Mouse (Mus musculus): ENCODE data around the gene Grid1. TPM values are rescaled to one million over a fixed set of nuclear protein-coding genes. Genes with fewer than 3 reads are reported as not detected.

The Grid1 gene
- not detected in 2 replicates for polyA plus RNA-seq (2012; ENCODE audit: low replicate concordance)

DNA sequence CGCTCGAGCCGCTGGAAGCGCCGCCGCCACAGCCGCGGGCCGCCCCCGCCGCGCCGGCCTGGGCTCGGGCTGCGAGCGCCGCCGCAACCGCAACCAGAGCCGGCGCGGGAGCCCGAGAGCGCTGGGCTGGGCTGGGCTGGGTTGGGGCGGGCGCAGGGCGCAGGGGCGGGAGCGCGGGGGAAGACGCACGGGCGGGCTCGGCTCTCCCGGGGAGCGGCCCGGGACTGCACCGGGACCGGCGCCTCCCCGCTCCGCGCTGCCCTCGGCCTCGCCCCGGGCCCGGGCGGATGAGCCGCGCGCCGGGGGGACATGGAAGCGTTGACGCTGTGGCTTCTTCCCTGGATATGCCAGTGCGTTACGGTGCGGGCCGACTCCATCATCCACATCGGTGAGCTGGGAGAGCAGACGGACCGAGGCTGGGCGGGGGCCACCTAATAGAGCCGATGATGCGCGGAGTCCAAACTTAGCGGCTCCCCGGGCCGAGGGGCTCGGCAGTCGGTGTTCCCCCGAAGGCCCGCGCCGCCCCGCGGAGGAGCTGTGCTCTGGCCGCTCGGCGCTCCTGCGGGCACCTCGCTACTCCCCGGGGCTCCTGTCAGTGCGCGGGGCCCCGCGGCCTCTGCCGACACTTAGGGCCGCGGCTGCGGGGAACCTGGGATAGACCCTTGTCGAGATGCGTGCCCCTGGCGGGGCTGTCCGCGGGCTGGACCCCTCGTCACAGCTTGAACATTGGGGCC, at the start of gene Grid1:
Gene Grid1 (plus strand): TSS at position 190 of the 734 bp plus-strand sequence.

Other genes starting within 250 kb of the Grid1 start
- not detected in 2 replicates for gene Ldb3, start 231.4 kb upstream of the Grid1 start, polyA plus RNA-seq (2012; ENCODE audit: low replicate concordance)
- gene Opn4, start 220.0 kb upstream of the Grid1 start, polyA plus RNA-seq (2012; ENCODE audit: low replicate concordance), result not detected in 2 replicates
- gene Wapl, start 146.2 kb upstream of the Grid1 start, polyA plus RNA-seq (2012; ENCODE audit: low replicate concordance), result 16.5 and 18.3 TPM in 2 replicates